Mouse (Mus musculus): ENCODE data around the gene Sec11a. TPM values are rescaled to one million over a fixed set of nuclear protein-coding genes. Genes with fewer than 3 reads are reported as not detected.

Sec11a gene
- total and polyA plus RNA-seq, 3 experiments, result 37.3 to 43.4 (median 41.6) TPM

- DNase-seq, result no peak
- TF ChIP-seq EP300 (IDR thresholded peaks at IDR 0.05; ENCODE audit: insufficient read depth, low read depth, low read length) (no peak), CTCF (IDR thresholded peaks at IDR 0.05) (no peak), POLR2A (IDR thresholded peaks at IDR 0.05; ENCODE audit: insufficient read depth, low read depth, low read length) (no peak)
- Histone ChIP-seq H3K79me2 (replicated peaks; ENCODE audit: control insufficient read depth, insufficient read depth, low read length) (no peaks in the 10 kb centered on the region), H3K27me3 (ENCODE audit: control insufficient read depth, insufficient read depth, low read length) (no peaks in the 10 kb centered on the region), H3K27ac (no peak overlapping the region), H3K4me1 (ENCODE audit: control insufficient read depth, insufficient read depth, low read length) (no peaks in the 10 kb centered on the region; the same call in 1 of the 2 replicates), H3K4me3 (no peak overlapping the region), H3K9ac (ENCODE audit: low read depth, low read length) (no peak overlapping the region), H3K36me3 (ENCODE audit: control insufficient read depth, insufficient read depth, low read length) (no peaks in the 10 kb centered on the region)
- intact Hi-C loops (cut with DNase I), result no loop called here
- 88% methylated on average over 2 of the region's 2 CpGs for WGBS
These were observed 23.8 kb upstream of the Sec11a start for GRCm38 (mm10) chr7:80971419-80971818.

DNA sequence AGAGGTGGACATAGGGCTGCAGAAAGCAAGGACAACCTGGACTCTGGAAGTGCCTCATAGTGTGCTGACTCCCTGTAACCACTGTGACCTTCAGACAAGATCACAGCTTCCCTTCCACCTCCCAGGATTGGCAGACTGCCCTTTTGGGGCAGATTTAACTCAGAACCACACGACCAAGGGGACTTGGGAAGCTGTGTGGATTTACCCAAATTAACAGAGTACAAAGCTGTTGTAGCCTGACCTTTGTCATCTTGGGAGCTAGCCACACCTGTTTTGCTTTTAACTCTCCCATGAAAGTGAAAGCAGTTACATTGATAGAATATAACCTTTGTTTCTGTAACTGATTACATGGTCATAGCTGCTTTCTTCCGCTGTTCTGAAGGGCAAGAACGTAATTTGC, 23.3 kb upstream of the Sec11a start:
- Histone ChIP-seq H3K27ac (peak overlapping the region; percentile 36; the same call in 1 of the 2 replicates), H3K27me3 (ENCODE audit: control insufficient read depth, insufficient read depth, low read length) (no peaks in the 10 kb centered on the region), H3K36me3 (ENCODE audit: control insufficient read depth, insufficient read depth, low read length) (no peaks in the 10 kb centered on the region), H3K4me1 (ENCODE audit: control insufficient read depth, insufficient read depth, low read length) (no peaks in the 10 kb centered on the region; the same call in 1 of the 2 replicates), H3K9ac (ENCODE audit: low read depth, low read length) (no peak overlapping the region), H3K4me3 (no peak overlapping the region), H3K79me2 (replicated peaks; ENCODE audit: control insufficient read depth, insufficient read depth, low read length) (no peaks in the 10 kb centered on the region)
- WGBS, result 62% methylated on average over 3 of the region's 3 CpGs
- no peak for TF ChIP-seq CTCF (IDR thresholded peaks at IDR 0.05)
- no peak for TF ChIP-seq EP300 (IDR thresholded peaks at IDR 0.05; ENCODE audit: insufficient read depth, low read depth, low read length)
- TF ChIP-seq POLR2A (IDR thresholded peaks at IDR 0.05; ENCODE audit: insufficient read depth, low read depth, low read length), result no peak
- peak in 1 of 2 experiments; percentile 37 for DNase-seq
- intact Hi-C loops (cut with DNase I), result no loop called here

GRCm38 (mm10) chr7:80962799-80963198, 15.2 kb upstream of the Sec11a start:
- no peaks in the 10 kb centered on the region for H3K27me3 ChIP-seq (ENCODE audit: control insufficient read depth, insufficient read depth, low read length)
- TF ChIP-seq POLR2A (IDR thresholded peaks at IDR 0.05; ENCODE audit: insufficient read depth, low read depth, low read length) (no peak), CTCF (IDR thresholded peaks at IDR 0.05) (no peak), EP300 (IDR thresholded peaks at IDR 0.05; ENCODE audit: insufficient read depth, low read depth, low read length) (no peak)
- 81% methylated on average over 6 of the region's 6 CpGs for WGBS
- H3K36me3 ChIP-seq (ENCODE audit: control insufficient read depth, insufficient read depth, low read length), result no peaks in the 10 kb centered on the region
- no peaks in the 10 kb centered on the region for H3K79me2 ChIP-seq (replicated peaks; ENCODE audit: control insufficient read depth, insufficient read depth, low read length)
- intact Hi-C loops (cut with DNase I), result no loop called here
- no peak for DNase-seq
- H3K9ac ChIP-seq (ENCODE audit: low read depth, low read length), result no peak overlapping the region
- no peak overlapping the region for H3K4me3 ChIP-seq
- H3K4me1 ChIP-seq (ENCODE audit: control insufficient read depth, insufficient read depth, low read length), result no peaks in the 10 kb centered on the region
- no peak overlapping the region for H3K27ac ChIP-seq

DNA sequence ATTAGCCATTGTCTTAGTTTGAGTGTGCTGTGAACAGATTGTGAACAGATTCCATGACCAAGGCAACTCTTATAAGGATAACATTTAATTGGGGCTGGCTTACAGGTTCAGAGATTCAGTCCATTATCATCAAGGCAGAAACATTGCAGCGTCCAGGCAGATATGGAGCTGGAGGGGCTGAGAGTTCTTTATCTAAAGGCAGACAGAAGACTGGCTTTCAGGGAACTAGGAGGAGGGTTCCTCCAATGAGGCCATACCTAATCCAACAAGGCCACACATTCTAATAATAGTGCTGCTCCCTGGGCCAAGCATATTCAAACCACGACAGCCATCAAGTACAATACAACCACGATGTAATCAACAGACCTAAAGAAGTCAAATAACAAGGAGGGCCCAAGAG, 11.4 kb upstream of the Sec11a start:
- H3K27me3 ChIP-seq (ENCODE audit: control insufficient read depth, insufficient read depth, low read length), result no peaks in the 10 kb centered on the region
- no peak for DNase-seq
- 46% methylated on average over 3 of the region's 3 CpGs for WGBS
- H3K36me3 ChIP-seq (ENCODE audit: control insufficient read depth, insufficient read depth, low read length), result no peaks in the 10 kb centered on the region
- H3K27ac ChIP-seq, result no peak overlapping the region
- H3K4me3 ChIP-seq, result no peak overlapping the region
- intact Hi-C loops (cut with DNase I), result no loop called here
- TF ChIP-seq EP300 (IDR thresholded peaks at IDR 0.05; ENCODE audit: insufficient read depth, low read depth, low read length) (no peak), POLR2A (IDR thresholded peaks at IDR 0.05; ENCODE audit: insufficient read depth, low read depth, low read length) (no peak), CTCF (IDR thresholded peaks at IDR 0.05) (no peak)
- no peak overlapping the region for H3K9ac ChIP-seq (ENCODE audit: low read depth, low read length)
- no peaks in the 10 kb centered on the region for H3K4me1 ChIP-seq (ENCODE audit: control insufficient read depth, insufficient read depth, low read length)
- no peaks in the 10 kb centered on the region for H3K79me2 ChIP-seq (replicated peaks; ENCODE audit: control insufficient read depth, insufficient read depth, low read length)

- no peak overlapping the region for H3K27ac ChIP-seq
- DNase-seq, result no peak
- H3K4me1 ChIP-seq (ENCODE audit: control insufficient read depth, insufficient read depth, low read length), result no peaks in the 10 kb centered on the region
- TF ChIP-seq CTCF (IDR thresholded peaks at IDR 0.05), result no peak
- no peak for TF ChIP-seq POLR2A (IDR thresholded peaks at IDR 0.05; ENCODE audit: insufficient read depth, low read depth, low read length)
- no peak for TF ChIP-seq EP300 (IDR thresholded peaks at IDR 0.05; ENCODE audit: insufficient read depth, low read depth, low read length)
- intact Hi-C loops (cut with DNase I), result no loop called here
- H3K27me3 ChIP-seq (ENCODE audit: control insufficient read depth, insufficient read depth, low read length), result no peaks in the 10 kb centered on the region
- H3K4me3 ChIP-seq, result no peak overlapping the region
- no peaks in the 10 kb centered on the region for H3K36me3 ChIP-seq (ENCODE audit: control insufficient read depth, insufficient read depth, low read length)
- no peak overlapping the region for H3K9ac ChIP-seq (ENCODE audit: low read depth, low read length)
- no peaks in the 10 kb centered on the region for H3K79me2 ChIP-seq (replicated peaks; ENCODE audit: control insufficient read depth, insufficient read depth, low read length)
- 78% methylated on average over 2 of the region's 2 CpGs for WGBS
These were observed 9.3 kb upstream of the Sec11a start for GRCm38 (mm10) chr7:80956891-80957290.

- Histone ChIP-seq H3K36me3 (ENCODE audit: control insufficient read depth, insufficient read depth, low read length) (no peaks in the 10 kb centered on the region), H3K4me1 (ENCODE audit: control insufficient read depth, insufficient read depth, low read length) (no peaks in the 10 kb centered on the region), H3K79me2 (replicated peaks; ENCODE audit: control insufficient read depth, insufficient read depth, low read length) (no peaks in the 10 kb centered on the region), H3K9ac (ENCODE audit: low read depth, low read length) (no peak overlapping the region), H3K4me3 (no peak overlapping the region), H3K27ac (no peak overlapping the region), H3K27me3 (ENCODE audit: control insufficient read depth, insufficient read depth, low read length) (no peaks in the 10 kb centered on the region)
- TF ChIP-seq POLR2A (IDR thresholded peaks at IDR 0.05; ENCODE audit: insufficient read depth, low read depth, low read length), result no peak
- TF ChIP-seq CTCF (IDR thresholded peaks at IDR 0.05), result no peak
- no peak for TF ChIP-seq EP300 (IDR thresholded peaks at IDR 0.05; ENCODE audit: insufficient read depth, low read depth, low read length)
- intact Hi-C loops (cut with DNase I), result no loop called here
- WGBS, result 88% methylated on average over 2 of the region's 2 CpGs
- DNase-seq, result no peak
These were observed 6.7 kb upstream of the Sec11a start for GRCm38 (mm10) chr7:80954251-80954650.

Measured in heart, adult 2 months (tissue).